Mouse (Mus musculus): ENCODE results near the gene Dbndd1. TPM values are rescaled to one million over a fixed set of nuclear protein-coding genes. Genes with fewer than 3 reads are reported as not detected.
A peak's percentile ranks its signal among the peaks of the same experiment; 100 is the strongest.
"Not testable (repeated sequence)": the region's sequence is repeated elsewhere in the genome, so short reads cannot be mapped to it uniquely, and the experiment has no call there.

The Dbndd1 gene
- polyA plus RNA-seq, 1 experiment = 1.1 TPM

DNA sequence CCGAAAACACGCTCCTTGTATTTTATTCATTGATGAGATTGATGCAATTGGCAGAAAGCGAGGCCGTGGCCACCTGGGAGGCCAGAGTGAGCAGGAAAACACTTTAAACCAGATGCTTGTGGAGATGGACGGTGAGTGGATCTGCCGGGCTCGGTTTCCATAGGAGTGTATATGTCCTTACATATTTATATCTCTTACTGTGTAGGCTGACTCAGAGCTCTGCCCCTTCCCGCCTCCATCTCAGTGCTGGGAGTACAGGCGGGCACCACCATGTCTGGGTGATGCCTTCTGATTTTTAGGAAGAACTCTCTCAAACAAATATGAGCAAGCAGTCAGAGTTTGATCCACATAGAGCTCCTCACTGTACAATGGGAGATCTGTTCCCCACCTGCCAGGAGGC lies 22.4 kb downstream of the Dbndd1 start:
- no peak for DNase-seq (ENCODE audit: low spot score)

DNA sequence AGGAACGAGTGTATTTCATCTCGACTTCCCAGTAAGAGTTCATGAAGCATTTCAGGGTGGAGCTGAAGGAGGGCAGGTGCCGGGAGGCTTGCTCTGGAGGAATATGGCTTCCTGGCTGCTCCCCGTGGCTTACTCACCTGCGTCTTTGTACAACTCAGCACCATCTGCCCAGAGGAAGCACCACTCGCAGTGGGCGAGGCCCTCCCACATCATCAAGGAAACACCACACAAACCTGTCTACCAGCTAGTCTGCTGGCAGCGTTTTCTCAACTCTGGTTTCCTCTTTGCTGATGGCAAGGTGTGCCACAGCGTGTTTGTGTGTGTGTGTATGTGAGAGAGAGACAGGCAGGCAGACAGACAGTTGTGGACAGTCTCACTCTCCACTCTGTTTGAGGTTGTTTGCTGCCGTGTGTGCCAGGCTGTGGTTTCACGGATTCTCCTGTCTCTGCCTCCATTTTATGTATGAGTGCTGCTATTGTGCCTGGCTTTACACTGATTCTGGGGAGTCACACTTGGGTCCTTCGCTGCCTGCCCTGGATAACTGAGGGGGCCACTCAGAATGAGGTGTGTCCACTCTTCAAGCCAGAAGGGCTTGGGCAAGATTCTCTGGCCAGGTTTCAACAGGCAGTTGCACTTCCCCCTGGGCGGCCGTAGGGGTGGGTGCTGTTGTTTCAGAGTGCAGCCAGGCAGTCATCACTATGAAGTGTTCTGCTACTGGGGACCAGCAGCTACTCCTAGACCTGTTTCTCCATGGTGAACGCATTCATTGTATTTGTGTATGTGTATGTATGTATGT lies 23.8 kb downstream of the Dbndd1 start:
- DNase-seq (ENCODE audit: low spot score) = no peak

DNA sequence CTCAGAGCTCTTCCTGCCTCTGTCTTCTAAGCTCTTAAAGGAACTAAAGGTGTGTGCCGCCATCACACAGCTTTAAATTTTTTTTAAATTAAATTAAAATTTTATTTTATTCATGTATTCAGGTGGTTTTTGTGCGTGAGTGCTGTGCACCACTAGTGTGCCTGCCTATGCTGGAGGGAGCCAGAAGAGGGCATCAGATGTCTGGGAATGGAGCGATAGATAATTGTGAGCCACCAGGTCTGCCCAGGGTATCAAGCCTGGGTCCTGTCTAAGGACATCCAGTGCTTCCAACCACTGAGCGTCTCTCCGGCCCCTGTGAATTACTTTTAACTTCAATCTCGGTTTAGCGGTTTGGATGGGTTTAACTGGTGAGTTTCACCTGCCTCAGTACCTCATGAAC lies 32.6 kb downstream of the Dbndd1 start:
- no peak for DNase-seq (ENCODE audit: low spot score)

DNA sequence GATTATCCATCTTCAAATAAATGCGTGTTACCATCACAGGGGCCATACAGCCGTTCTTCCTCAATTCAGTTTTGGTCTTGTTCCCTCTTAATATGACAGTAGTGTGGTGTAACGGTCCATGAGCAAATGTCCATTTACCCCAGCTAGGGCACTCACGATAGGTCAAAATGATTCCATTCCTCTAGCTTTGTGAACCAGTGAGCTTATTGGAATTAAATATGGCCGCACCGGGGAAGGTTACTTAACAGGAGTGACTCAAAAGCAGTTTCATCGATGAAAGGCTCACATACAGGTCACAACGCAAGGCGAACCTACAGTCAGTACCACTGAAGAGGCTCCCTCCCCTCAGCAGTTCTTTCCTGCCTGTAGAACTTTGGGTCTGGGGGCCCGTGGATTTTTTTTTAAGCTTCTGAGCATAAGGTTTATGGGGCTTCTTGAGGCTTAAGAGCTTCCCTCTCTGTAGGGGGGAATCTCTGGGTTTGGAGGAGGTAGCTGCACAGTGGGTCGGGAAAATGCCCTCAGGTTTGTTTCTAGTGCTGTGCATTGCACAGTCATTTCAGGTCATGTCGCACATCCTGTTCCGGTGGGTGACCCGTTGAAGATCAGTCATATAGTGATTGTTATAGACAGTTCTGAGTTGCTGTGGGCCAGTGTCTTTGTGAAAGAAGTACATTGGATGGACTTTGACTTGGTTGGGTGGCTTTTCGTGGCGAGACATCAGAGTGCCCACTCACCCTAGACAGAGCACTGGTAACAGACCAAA lies 36.6 kb downstream of the Dbndd1 start:
- DNase-seq (ENCODE audit: low spot score) = no peak

DNA sequence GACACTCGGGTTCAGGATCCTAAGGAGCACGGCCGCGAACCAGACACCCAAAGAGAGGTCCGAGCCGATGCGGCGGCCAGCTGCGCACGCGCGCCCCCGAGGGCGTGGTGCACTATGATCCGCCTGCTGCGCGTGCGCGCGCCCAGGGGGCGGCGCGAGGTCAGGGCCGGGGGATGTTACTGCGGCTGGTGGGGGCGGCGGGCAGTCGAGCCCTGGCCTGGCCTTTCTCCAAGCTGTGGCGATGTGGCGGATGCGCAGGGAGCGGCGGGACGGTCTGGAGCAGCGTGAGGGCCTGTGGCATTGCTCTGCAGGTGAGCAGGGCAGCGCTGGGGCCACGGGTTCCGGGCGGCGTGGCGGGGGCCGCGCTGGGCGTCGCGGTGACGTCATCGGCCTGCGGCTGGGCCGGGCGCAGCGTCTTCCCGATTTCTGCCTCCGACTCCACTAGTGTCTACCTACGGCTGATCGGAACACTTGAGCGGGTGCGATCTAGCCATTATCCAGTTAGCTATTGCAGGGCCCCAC lies 37.5 kb downstream of the Dbndd1 start, which contains the start of gene Afg3l1:
Gene Afg3l1, plus strand, starts transcription at position 167 of the 522 bp plus-strand sequence.
- peak; percentile 95 for DNase-seq (ENCODE audit: low spot score)

DNA sequence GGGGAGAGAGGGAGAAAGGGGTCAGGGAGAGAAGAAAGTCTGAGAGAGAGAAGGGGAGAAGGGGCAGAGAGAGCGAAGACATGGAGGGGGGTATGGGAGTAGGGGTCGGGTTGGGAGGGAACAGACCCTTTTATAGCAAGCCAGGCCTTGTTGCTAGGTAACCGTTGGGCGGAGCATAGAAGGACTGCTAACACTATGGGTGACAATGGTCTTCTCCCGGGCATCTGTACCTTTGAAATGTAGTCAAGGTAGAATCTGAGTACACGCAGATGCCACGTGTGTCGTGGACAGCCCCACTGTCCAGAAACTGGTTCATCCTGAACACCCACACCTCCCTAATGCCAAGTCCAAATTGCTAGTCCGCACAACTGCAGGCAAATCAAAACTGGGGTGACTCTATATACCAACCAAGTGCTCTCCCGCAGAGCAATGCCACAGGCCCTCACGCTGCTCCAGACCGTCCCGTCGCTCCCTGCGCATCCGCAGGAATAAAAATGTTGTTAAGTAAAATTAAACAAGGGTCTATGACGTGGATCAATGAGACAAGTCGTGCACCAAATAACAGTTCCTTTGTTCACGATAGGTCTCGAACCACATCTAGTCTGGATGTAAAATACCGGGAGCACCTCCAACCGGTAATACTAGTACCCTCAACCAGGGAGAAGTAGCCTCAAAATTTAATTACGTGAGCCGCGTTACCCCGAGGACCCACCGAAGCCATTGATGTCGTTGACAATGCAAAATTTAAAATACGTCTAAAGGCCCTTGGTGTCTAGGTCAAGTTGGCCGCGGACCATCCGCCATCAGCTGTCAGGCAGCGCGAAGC lies 38.1 kb downstream of the Dbndd1 start:
- no peak for DNase-seq (ENCODE audit: low spot score)

DNA sequence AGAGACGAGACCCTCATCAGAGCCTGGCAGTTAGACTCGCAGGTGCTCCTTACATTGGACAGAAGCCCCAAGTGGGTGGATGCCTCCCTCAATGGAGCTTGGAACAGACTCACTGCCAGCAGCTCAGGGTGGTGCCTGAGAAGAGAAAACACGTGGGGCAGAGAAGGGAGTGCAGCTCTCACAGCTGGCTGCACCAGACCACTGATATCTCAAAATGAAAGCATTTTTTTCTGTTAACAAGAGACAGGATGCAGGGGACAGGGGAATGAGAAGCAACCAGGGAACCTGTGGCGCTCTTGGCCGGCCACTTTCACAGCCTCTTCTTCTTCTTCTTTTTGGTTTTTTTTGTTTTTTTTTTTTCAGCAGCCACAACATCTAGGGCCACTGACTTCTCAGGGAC lies 40.7 kb downstream of the Dbndd1 start:
- DNase-seq (ENCODE audit: low spot score) = not testable (repeated sequence)

DNA sequence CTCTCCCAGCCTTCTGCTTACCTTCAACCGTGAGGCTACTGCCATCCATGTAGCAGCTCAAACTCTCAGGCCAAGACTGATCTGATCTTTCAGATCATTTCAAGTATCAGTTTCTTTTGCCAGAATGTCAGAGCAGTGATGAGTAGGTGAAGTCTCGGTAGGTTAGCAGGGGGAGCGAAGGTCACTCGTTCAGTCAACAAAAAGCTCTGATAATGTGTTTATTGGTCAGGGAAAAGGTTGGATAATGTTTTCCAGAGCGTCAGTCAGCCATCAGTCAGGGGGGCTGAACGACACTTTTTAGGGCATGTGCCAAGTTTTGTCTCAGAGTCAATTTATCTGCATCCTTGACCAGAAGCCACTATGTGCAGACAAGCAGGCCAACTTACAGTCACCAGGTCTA lies 42.3 kb downstream of the Dbndd1 start:
- not testable (repeated sequence) for DNase-seq (ENCODE audit: low spot score)

DNA sequence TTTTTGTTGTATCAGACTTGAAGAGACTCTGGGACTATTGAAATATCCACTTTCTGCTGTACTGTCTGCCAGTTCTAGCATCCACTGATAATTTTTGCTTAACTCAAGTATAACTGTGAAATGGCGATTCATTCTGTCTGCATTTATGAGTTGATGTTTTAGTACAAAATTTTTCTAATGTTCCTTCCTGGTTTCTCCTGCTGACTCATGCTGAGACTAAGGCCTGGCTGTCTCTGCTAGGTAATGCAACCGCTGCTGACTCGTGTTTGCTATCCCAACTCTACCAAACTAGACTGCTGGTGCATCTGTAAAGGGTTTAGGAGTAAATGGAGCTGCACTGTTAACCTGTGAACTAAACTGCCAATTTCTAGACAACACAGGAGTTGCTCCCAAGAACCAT lies 47.8 kb downstream of the Dbndd1 start:
- DNase-seq (ENCODE audit: low spot score) = no peak

DNA sequence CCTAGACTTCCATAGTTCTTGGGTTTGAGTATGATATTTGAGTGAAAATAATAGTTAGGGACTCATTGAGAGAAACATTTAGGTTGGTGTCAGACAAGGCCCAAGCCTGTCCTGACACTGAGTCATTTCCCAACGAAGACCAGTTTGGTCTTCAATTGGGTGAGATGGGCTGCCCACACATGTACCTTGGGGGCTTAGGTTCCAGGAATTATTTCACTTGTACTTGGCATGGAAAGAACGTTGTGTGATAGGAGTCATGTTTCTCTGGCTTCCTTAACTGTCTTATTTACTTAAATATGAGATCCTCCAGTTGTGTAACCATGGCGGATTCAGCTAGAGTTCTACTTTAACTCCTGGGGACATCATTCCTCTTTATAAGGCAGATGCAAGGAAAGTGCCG lies 51.6 kb downstream of the Dbndd1 start:
- DNase-seq (ENCODE audit: low spot score) = no peak

Other genes with a start within 250 kb of the Dbndd1 start
- gene Fanca, start 196.9 kb downstream of the Dbndd1 start, polyA plus RNA-seq (2012; rRNA removed) = 8.9 and 15.8 TPM in 2 replicates
- 4.8 and 5.3 TPM in 2 replicates for gene Spire2, start 182.8 kb downstream of the Dbndd1 start, polyA plus RNA-seq (2012; rRNA removed)
- 193 TPM in 2 replicates for gene Tcf25, start 141.7 kb downstream of the Dbndd1 start, polyA plus RNA-seq (2012; rRNA removed)
- gene Mc1r, start 108.4 kb downstream of the Dbndd1 start, polyA plus RNA-seq (2012; rRNA removed) = not detected in 2 replicates
- 3.6 and 3.7 TPM in 2 replicates for gene Tubb3, start 104.0 kb downstream of the Dbndd1 start, polyA plus RNA-seq (2012; rRNA removed)
- 28.7 and 32.1 TPM in 2 replicates for gene Def8, start 91.9 kb downstream of the Dbndd1 start, polyA plus RNA-seq (2012; rRNA removed)
- gene Afg3l1, start 37.6 kb downstream of the Dbndd1 start, polyA plus RNA-seq (2012; rRNA removed) = 22.3 and 23.5 TPM in 2 replicates
- gene Gas8, start 3.4 kb upstream of the Dbndd1 start, polyA plus RNA-seq (2012; rRNA removed) = 19.0 and 20.0 TPM in 2 replicates
- 20.1 and 21.4 TPM in 2 replicates for gene Rhou, start 138.5 kb upstream of the Dbndd1 start, polyA plus RNA-seq (2012; rRNA removed)